Mouse (Mus musculus) neural tube, embryonic 12.5 days (tissue): ENCODE data around the gene Mvk. TPM values are rescaled to one million over a fixed set of nuclear protein-coding genes. Genes with fewer than 3 reads are reported as not detected.

Experiments used
- ATAC-seq: fragments of 200-750 bp; cut with Nextera tagmentation; 2 replicates; pipeline ENCODE4 v1.8.0; 2017; ENCODE audit warnings: low read depth, mild to moderate bottlenecking, moderate TSS enrichment, moderate library complexity; ENCODE audit not compliant: low FRiP score
- H3K27ac ChIP-seq: fragments of 300-500 bp; sonication (generic); 2 replicates; pipeline ENCODE4 v1.5.1; 2016
- H3K27me3 ChIP-seq: fragments of 300-500 bp; sonication (generic); replicated peaks from 2 replicates; pipeline ENCODE4 v1.6.1; 2016; ENCODE audit warnings: mild to moderate bottlenecking
- H3K36me3 ChIP-seq: fragments of 300-500 bp; sonication (generic); 2 replicates; pipeline ENCODE4 v1.6.1; 2016; ENCODE audit warnings: mild to moderate bottlenecking
- H3K4me1 ChIP-seq: fragments of 300-500 bp; sonication (generic); 2 replicates; pipeline ENCODE4 v1.6.1; 2016
- H3K4me2 ChIP-seq: fragments of 300-500 bp; sonication (generic); replicated peaks from 2 replicates; pipeline ENCODE4 v1.6.1; 2016; ENCODE audit warnings: mild to moderate bottlenecking
- H3K4me3 ChIP-seq: fragments of 300-500 bp; sonication (generic); 2 replicates; pipeline ENCODE4 v1.5.1; 2016
- H3K9ac ChIP-seq: fragments of 300-500 bp; sonication (generic); 2 replicates; pipeline ENCODE4 v1.6.1; 2016; ENCODE audit warnings: mild to moderate bottlenecking
- H3K9me3 ChIP-seq: fragments of 300-500 bp; sonication (generic); 2 replicates; pipeline ENCODE4 v1.6.1; 2016; ENCODE audit warnings: mild to moderate bottlenecking
- WGBS: fragments of 180-500 bp; shearing (Covaris S2); methylation state at CpG from one replicate; pipeline ENCODE4 v1.1.7; 2016; 5-methylcytosine and 5-hydroxymethylcytosine counted together
- polyA plus RNA-seq: library from polyadenylated mRNA; unstranded; fragments of >200 nt; fragmentation: Nextera tagmentation; extraction: Ambion mirVana; gene quantifications from 2 replicates; pipeline ENCODE4 v1.2.1, GENCODE M21; 2016

The Mvk gene
- polyA plus RNA-seq, 1 experiment from 2014 or later = 58.2 TPM

DNA sequence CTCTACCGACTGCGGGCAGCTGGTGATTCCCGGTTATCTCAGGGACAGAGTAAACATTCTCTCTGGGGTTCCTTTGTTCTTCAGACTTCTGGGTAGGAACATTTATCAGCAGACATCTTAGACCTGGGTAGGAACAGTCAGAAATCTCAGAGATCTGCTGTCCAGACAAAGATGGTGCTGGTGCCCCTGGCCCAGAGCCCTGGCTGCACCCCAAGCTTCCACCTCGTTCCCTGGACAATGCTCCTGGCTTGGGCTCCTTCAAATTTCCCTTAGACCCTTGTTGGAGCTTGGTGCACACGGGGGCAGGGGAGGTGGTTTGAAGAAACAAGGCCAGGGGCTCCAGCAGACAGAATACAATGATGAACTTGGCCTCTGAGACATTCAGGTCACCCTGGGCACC is 21.5 kb upstream of the Mvk start:
- peaks cover 40% of the 10 kb centered on the region for H3K36me3 ChIP-seq
- no peaks in the 10 kb centered on the region for H3K9me3 ChIP-seq
- no peak for ATAC-seq
- no peak overlapping the region for H3K4me3 ChIP-seq
- WGBS = 37% methylated on average over 5 of the region's 5 CpGs
- H3K9ac ChIP-seq = no peak overlapping the region
- no peak overlapping the region for H3K4me2 ChIP-seq
- H3K27me3 ChIP-seq = no peaks in the 10 kb centered on the region; the same call in 1 of the 2 replicates
- peaks cover 9% of the 10 kb centered on the region for H3K4me1 ChIP-seq
- H3K27ac ChIP-seq = no peak overlapping the region

DNA sequence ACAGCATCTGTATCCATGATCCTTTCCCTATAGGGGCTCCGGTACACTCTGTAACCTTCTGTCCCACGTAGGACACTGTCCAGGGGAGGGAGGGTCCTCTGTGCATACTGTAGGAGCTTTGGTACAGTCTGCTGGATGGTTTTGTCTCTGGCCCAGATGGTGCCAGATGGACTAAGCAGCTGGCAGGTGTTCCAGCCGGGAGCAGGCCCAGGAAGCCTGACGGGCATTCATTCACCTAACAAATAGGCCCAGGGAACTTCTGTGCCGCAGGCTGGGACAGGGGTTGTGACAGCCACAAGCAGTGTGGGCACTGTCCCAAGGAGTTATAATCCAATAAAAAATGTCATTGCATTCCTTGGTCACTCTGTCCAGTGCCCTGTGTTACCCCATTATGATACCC is 20.1 kb upstream of the Mvk start:
- no peaks in the 10 kb centered on the region; the same call in 1 of the 2 replicates for H3K27me3 ChIP-seq
- no peaks in the 10 kb centered on the region for H3K9me3 ChIP-seq
- no peak for ATAC-seq
- H3K36me3 ChIP-seq = peaks cover 26% of the 10 kb centered on the region
- 67% methylated on average over 5 of the region's 5 CpGs for WGBS
- H3K4me1 ChIP-seq = peaks cover 14% of the 10 kb centered on the region
- no peak overlapping the region for H3K4me3 ChIP-seq
- H3K9ac ChIP-seq = peak overlapping the region; percentile 13; the same call in 1 of the 2 replicates
- H3K27ac ChIP-seq = no peak overlapping the region
- H3K4me2 ChIP-seq = no peak overlapping the region

GRCm38 (mm10) chr5:114426732-114427131 is 17.3 kb upstream of the Mvk start:
- WGBS = 82% methylated on average over 6 of the region's 6 CpGs
- Histone ChIP-seq H3K27me3 (no peaks in the 10 kb centered on the region; the same call in 1 of the 2 replicates), H3K27ac (no peak overlapping the region), H3K4me3 (no peak overlapping the region), H3K4me2 (no peak overlapping the region), H3K36me3 (no peaks in the 10 kb centered on the region), H3K9me3 (no peaks in the 10 kb centered on the region), H3K4me1 (peaks cover 28% of the 10 kb centered on the region), H3K9ac (no peak overlapping the region)
- ATAC-seq = no peak

GRCm38 (mm10) chr5:114428621-114429020 is 15.4 kb upstream of the Mvk start:
- no peak for ATAC-seq
- no peak overlapping the region for H3K4me2 ChIP-seq
- no peak overlapping the region for H3K27ac ChIP-seq
- H3K36me3 ChIP-seq = no peaks in the 10 kb centered on the region
- H3K4me3 ChIP-seq = no peak overlapping the region
- H3K4me1 ChIP-seq = peaks cover 24% of the 10 kb centered on the region
- WGBS = 50% methylated on average over 18 of the region's 18 CpGs
- H3K9ac ChIP-seq = no peak overlapping the region
- H3K9me3 ChIP-seq = no peaks in the 10 kb centered on the region
- no peaks in the 10 kb centered on the region; the same call in 1 of the 2 replicates for H3K27me3 ChIP-seq

- no peaks in the 10 kb centered on the region for H3K9me3 ChIP-seq
- no peak overlapping the region for H3K4me3 ChIP-seq
- no peak overlapping the region for H3K4me2 ChIP-seq
- no peak overlapping the region for H3K27ac ChIP-seq
- H3K27me3 ChIP-seq = no peaks in the 10 kb centered on the region; the same call in 1 of the 2 replicates
- H3K9ac ChIP-seq = no peak overlapping the region
- ATAC-seq = no peak
- H3K4me1 ChIP-seq = peaks cover 19% of the 10 kb centered on the region
- 84% methylated on average over 7 of the region's 7 CpGs for WGBS
- H3K36me3 ChIP-seq = no peaks in the 10 kb centered on the region; the same call in 1 of the 2 replicates
Measured at GRCm38 (mm10) chr5:114429781-114430180, 14.3 kb upstream of the Mvk start.

GRCm38 (mm10) chr5:114434359-114434758 is 9.7 kb upstream of the Mvk start:
- Histone ChIP-seq H3K27ac (no peak overlapping the region), H3K27me3 (no peaks in the 10 kb centered on the region), H3K4me3 (no peak overlapping the region), H3K9ac (no peak overlapping the region), H3K9me3 (no peaks in the 10 kb centered on the region), H3K4me2 (no peak overlapping the region), H3K4me1 (peaks cover 10% of the 10 kb centered on the region), H3K36me3 (peaks cover 21% of the 10 kb centered on the region)
- WGBS = 94% methylated on average over 8 of the region's 8 CpGs
- no peak for ATAC-seq

DNA sequence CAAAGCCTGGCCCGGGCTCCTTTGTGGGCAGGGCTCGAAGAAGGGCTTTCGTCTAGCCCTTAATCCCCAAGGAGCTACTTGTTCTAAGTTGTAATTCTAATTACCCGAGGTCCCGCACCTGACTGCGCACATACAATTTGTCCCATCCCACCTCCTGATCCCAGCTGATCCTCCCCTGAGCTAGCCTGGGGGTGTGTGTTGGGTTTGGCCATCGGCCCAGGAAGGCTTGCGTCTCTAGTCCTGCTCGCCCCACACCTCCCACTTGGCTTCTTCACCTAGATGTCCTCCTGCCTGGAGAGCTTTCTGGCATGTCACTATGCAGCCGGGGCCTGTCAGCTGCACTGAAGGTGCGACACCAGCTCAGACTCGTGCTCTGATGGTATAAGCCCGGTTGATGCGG is 8.5 kb upstream of the Mvk start:
- H3K36me3 ChIP-seq = peaks cover 21% of the 10 kb centered on the region
- 92% methylated on average over 14 of the region's 14 CpGs for WGBS
- H3K4me2 ChIP-seq = no peak overlapping the region
- H3K4me1 ChIP-seq = peaks cover 9% of the 10 kb centered on the region
- H3K9me3 ChIP-seq = no peaks in the 10 kb centered on the region
- no peak overlapping the region for H3K27ac ChIP-seq
- no peak overlapping the region for H3K9ac ChIP-seq
- ATAC-seq = no peak
- H3K27me3 ChIP-seq = no peaks in the 10 kb centered on the region
- no peak overlapping the region for H3K4me3 ChIP-seq

GRCm38 (mm10) chr5:114444368-114444692 is 261 bp downstream of the Mvk start:
- peak overlapping the region; percentile 77 for H3K4me2 ChIP-seq
- peaks cover 10% of the 10 kb centered on the region for H3K4me1 ChIP-seq
- peaks cover 25% of the 10 kb centered on the region for H3K36me3 ChIP-seq
- no peak overlapping the region for H3K27ac ChIP-seq
- peak overlapping the region; percentile 73 for H3K4me3 ChIP-seq
- no peaks in the 10 kb centered on the region for H3K9me3 ChIP-seq
- peak overlapping the region; percentile 67 for H3K9ac ChIP-seq
- H3K27me3 ChIP-seq = no peaks in the 10 kb centered on the region
- WGBS = under 1% methylated on average over 21 of the region's 21 CpGs
- ATAC-seq = peak; percentile 53

DNA sequence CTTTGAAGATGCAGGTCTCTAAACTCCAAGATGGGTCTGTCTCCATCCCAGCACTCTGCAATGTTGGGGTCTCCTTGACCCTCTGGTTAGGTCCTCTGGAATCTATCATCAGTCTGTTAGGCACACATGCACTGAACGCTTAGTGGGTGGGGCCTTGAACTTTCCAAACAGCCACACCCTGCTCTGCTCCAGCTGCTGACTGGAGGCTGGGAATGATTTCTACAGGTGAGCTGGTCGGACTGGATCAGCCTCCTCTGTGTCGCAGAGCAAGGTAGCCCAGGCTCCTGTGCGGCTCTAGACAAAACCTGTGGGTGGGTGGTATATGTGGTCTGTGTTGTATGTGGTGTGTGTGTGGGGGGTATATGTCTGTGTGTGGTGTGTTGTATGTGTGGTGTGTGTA is 4.9 kb downstream of the Mvk start:
- peaks cover 10% of the 10 kb centered on the region for H3K4me1 ChIP-seq
- H3K27ac ChIP-seq = no peak overlapping the region
- no peak overlapping the region for H3K4me2 ChIP-seq
- H3K9me3 ChIP-seq = no peaks in the 10 kb centered on the region
- ATAC-seq = no peak
- peaks cover 67% of the 10 kb centered on the region for H3K36me3 ChIP-seq
- 87% methylated on average over 4 of the region's 4 CpGs for WGBS
- no peak overlapping the region for H3K9ac ChIP-seq
- H3K4me3 ChIP-seq = no peak overlapping the region
- no peaks in the 10 kb centered on the region for H3K27me3 ChIP-seq

DNA sequence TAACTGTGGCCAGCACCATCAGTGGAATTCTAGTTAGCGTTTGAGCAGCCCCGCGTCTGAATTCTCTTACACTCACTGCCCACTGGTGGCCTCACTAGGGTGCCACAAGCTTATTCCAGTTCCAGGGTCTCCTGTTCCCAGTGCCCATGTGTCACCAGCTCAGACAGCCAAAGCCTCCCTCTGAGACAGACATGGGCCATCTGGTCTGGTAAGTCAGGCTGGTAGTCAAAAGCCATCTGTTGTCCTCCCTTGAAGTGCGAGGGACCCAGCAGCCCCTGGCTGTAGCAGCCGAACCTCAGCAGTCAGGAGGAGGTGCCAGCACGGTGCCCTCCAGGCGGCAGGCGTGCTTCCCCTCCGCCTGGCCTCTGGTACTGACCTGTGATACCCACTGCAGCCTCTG is 12.2 kb downstream of the Mvk start:
- Histone ChIP-seq H3K9me3 (no peaks in the 10 kb centered on the region), H3K4me2 (no peak overlapping the region), H3K36me3 (peaks cover 36% of the 10 kb centered on the region), H3K27me3 (no peaks in the 10 kb centered on the region), H3K9ac (no peak overlapping the region), H3K4me1 (peaks cover 3% of the 10 kb centered on the region; the same call in 1 of the 2 replicates), H3K4me3 (no peak overlapping the region), H3K27ac (no peak overlapping the region)
- no peak for ATAC-seq
- 71% methylated on average over 9 of the region's 9 CpGs for WGBS

DNA sequence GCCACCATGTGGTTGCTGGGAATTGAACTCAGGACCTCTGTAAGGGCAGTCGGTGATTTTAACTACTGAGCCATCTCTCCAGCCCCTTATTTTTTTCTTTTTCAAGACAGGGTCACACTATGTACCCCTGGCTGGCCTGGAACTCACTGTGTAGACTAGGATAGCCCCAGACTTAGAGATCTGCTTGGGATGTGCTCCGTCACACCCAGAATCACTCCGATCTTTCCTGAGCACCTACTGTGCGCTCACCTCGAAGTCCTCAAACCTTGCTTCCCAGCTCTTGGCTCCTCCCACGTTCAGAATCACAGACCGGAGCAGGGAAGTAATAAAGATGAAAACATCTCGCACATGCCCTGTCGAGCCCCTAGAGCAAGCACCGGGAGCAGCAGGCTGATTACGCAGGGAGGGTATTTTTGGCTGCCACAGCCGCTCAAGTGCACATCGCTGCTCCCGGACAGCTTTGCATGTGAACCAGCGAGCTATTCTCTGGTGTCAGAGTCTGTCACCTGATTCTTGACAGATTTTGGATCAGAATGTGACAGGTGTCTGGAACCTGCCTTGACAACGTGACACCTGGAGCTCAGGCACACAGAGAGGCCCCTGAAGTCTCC is 13.0 kb downstream of the Mvk start:
- WGBS = 83% methylated on average over 16 of the region's 16 CpGs
- Histone ChIP-seq H3K4me1 (peaks cover 11% of the 10 kb centered on the region; the same call in 1 of the 2 replicates), H3K9ac (no peak overlapping the region), H3K9me3 (no peaks in the 10 kb centered on the region), H3K36me3 (peaks cover 28% of the 10 kb centered on the region), H3K4me3 (no peak overlapping the region), H3K27ac (no peak overlapping the region), H3K4me2 (no peak overlapping the region), H3K27me3 (no peaks in the 10 kb centered on the region)
- no peak for ATAC-seq

GRCm38 (mm10) chr5:114461238-114461637 is 17.2 kb downstream of the Mvk start:
- no peak overlapping the region for H3K27ac ChIP-seq
- H3K36me3 ChIP-seq = 0 out of 2 replicates have a peak, but pooled peaks cover 3% of the 10 kb centered on the region
- H3K4me1 ChIP-seq = peaks cover 28% of the 10 kb centered on the region
- H3K4me2 ChIP-seq = no peak overlapping the region
- WGBS = 3% methylated on average over 7 of the region's 7 CpGs
- no peak overlapping the region for H3K9ac ChIP-seq
- no peaks in the 10 kb centered on the region for H3K9me3 ChIP-seq
- ATAC-seq = peak; percentile 23; the same call in 1 of the 2 replicates
- no peaks in the 10 kb centered on the region for H3K27me3 ChIP-seq
- no peak overlapping the region for H3K4me3 ChIP-seq
